Mouse (Mus musculus): ENCODE results near the gene Gch1.
"Not testable (repeated sequence)": the region's sequence is repeated elsewhere in the genome, so short reads cannot be mapped to it uniquely, and the experiment has no call there.

Gch1 gene

DNA sequence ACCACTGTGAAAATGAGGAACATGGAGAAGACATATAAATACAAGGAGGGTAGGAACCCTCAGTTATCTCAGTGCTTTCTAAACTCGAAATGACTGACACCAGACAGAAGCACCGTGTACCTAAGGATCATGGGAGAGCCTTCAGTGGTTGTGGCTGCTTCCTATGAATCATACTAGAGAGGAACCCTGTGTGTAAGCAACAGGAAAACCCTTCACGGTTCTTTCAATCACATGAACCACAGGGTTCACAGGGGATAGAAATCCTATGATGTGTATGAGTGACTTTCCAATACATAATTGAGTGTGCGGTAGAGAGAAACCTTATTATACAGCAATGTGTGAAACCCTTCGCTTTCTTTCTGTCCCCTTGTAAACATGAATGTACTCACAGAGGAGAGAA, 24.1 kb downstream of the Gch1 start:
- no peak for DNase-seq (ENCODE audit: low spot score)

DNA sequence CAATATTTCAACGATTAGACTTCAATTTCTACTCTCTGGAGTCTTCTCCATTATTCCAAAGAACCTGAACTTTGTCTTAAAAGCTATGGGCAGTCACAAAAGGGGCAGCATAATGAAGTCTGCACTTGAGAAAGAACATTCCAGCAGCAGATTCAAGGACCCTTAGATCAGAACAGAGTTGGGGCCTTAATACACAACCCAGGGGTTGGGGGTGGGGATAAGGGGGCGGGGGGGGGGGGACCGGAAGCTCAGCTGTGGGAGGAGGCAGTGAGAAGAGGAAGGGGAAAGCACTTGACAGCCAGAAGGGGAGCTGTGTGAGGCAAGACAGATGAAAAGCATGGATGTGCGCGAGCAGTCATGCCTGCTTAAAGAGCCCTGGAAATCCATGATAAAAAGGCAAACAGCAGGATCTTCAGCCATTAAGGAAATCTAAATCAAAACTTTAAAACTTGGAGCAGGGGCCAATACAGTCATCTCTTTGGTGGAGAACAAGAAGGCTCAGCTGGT, 27.2 kb downstream of the Gch1 start:
- no peak for DNase-seq (ENCODE audit: low spot score)

GRCm38 (mm10) chr14:47160051-47160640, 29.1 kb downstream of the Gch1 start:
- no peak for DNase-seq (ENCODE audit: low spot score)

- DNase-seq (ENCODE audit: low spot score) = no peak
These were observed 34.9 kb downstream of the Gch1 start for GRCm38 (mm10) chr14:47154303-47154702.

GRCm38 (mm10) chr14:47151306-47151705, 37.9 kb downstream of the Gch1 start:
- DNase-seq (ENCODE audit: low spot score) = no peak

- DNase-seq (ENCODE audit: low spot score) = no peak
These were observed 44.9 kb downstream of the Gch1 start for GRCm38 (mm10) chr14:47144326-47144725.

DNA sequence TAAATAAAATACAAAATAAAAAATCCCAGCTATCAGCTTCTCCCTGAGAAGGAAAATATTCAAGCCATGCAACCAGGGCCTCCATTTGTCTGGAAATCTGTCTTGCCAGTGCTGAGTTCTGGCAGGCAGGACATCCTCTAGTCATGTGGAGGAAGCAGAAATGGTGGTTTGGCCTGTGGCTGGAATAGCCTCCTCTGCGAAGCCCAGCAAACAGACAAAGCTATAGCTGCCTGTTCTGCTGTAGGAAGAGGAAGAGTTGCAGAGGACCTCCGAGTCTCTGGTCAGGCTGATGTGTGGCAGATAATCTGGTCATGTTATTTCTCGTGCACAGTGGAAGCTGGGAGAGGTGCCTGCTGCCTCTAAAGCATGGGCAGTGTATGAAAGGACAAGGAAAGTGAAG, 50.4 kb downstream of the Gch1 start:
- DNase-seq (ENCODE audit: low spot score) = no peak

DNA sequence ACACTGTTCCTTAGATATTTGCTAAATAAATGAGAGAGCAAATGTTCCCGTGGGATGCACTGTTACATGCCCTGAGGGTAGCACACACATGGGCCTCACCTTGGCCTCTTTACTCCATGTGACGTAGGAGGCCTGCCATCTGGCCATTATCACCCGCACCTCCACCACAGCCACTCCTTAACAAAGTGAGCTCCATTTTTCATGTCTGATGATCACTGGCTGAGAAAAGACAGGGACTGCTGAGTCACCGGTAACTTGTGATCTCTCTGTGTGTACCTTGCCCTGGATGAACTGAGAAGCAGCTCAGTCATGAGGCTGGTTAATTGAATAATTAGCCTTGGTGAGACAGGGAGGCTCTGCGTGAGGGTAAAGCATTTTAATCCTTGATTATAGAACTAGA, 52.6 kb downstream of the Gch1 start:
- no peak for DNase-seq (ENCODE audit: low spot score)

DNA sequence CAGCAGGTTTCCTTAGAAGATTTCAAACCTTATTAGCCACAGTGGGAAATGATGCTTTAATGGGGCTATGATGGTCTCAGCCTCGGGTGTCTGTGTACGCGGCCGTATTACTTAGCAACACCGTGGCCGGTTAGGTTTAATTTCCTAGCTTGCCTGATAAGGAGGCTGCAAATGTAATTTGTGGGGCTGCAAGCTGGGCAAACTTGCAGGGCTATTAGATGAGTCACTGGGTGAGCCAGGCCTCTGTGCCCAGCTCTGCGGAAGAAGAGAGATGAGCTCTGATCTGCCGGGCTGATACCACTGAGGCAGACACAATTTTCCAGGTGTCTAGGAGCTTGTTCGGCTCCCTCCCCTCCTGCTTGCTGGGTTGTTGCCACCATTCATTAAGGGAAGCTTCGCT, 55.3 kb downstream of the Gch1 start:
- DNase-seq (ENCODE audit: low spot score) = no peak

DNA sequence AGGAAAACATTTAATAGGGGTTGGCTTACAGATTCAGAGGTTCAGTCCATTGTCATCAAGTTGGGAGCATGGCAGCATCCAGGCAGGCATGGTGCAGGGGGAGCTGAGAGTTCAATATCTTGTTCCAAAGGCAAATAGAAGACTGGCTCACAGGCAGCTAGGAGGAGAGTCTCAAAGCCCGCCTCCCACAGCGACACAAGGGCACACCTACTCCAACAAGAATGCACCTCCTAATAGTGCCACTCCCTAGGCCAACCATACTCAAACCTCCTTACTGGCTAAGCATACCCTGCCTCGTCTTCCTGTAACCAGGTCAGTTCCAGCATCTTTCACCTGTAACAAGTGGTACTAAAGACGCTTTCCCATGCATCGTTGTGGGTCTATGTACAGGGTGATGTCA, 61.2 kb downstream of the Gch1 start:
- no peak for DNase-seq (ENCODE audit: low spot score)

- DNase-seq (ENCODE audit: low spot score) = no peak
These were observed 71.7 kb downstream of the Gch1 start for GRCm38 (mm10) chr14:47117522-47117921.

DNA sequence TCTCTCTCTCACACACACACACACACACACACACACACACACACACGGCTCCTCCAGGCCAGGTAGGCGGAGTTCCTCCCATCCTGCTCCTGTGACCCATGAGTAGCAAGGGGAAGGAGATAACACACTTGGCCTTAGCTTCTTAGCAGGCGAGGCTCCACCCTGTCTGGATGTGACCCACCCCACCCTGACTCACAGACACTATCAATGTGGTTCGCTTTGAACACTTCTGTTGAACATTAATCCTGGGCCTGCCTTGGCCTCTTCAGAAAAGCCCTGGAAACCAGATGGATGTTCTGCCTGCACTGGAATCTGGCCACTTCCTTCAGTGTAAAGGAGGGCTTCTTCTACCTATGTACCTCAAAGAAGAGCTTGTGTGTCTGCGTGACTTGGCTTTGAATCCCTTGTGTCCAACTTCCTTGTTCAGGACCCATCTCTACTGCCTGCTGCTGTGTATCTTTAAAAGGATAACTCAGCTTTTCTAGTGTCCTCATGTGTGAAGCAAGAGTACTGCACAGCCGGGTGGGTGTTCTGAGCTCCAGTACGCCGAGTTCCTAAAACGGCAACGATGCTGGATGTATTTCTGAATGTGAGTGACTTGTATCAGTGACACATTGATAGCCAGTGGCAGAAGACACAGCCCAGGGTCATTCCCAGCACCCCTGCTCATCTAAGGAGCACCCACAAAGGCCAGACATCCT, 73.0 kb downstream of the Gch1 start:
- DNase-seq (ENCODE audit: low spot score) = no peak

DNA sequence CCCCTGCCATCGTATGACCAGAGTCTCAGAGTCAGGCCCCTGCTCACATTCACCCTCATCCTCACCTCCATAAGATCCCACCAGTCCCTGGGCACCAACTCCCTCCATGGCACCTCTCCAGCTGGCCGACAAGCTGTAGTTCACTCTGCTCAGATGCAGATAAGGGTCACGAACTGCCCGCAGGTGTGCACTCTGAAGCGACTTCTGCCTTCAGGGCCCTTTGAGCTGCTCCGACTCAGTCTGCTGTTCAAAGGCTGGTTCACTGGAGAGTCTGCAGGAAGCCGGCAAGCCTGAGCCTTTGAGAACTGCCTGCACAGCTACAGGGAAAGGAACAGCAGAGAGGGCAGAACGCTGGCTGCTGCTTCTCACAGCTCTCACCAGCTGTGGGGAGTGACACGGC, 74.1 kb downstream of the Gch1 start:
- no peak for DNase-seq (ENCODE audit: low spot score)

- DNase-seq (ENCODE audit: low spot score) = no peak
These were observed 77.9 kb downstream of the Gch1 start for GRCm38 (mm10) chr14:47111341-47111740.

DNA sequence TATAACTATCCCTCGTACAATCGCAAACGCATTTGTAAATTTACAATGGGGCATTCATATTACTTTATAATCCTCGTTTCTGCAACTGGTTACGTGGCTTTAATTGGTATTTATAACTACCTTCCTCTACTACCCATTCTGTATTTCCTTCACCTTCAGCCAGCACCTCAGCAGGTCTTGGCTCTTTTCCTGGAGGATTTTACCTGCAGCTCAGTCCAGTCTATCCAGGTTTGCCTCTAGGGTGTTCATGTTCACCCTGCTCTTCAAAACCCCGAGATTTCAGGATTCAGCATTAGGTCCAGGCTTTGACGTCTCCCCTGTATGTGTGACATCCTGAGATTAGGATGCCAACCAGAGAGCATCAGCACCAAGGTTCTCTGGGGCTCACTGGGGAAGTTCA, 78.8 kb downstream of the Gch1 start:
- DNase-seq (ENCODE audit: low spot score) = not testable (repeated sequence)

DNA sequence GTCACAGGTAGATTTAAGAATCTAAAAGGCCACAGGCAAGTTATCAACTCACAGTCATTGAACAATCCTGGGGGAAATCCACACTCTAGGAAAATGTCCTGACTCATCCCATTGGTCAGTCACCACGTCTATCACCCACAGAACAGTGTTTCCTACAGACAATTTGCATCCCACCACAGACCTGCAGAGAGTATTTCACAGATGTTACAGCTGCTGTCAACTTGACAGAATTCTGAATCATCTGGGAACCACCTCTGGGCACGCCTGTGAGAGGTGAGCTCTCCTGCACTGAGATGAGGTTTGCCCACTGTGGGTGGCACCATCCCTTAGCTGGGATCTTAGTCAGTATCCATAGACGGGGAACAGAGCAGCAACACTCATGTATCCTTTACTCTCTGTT, 81.8 kb downstream of the Gch1 start:
- no peak for DNase-seq (ENCODE audit: low spot score)

DNA sequence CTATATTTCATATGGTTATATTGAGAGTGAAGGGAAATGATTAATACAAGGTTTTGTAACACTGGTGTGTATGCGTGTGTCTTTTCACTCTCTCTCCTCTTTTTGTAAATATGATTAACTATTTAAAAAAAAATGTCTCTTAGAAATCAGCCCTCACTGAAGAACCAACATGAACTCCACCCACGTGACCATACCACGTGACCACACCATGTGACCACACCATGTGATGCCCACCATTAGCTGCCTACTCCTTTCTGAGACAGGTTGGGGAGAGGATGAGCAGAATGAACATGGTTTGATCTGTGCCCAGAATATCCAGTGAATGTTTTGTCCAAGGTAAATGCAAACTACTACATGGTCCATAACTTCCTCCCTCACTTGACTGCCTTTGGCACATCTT, 83.5 kb downstream of the Gch1 start:
- no peak for DNase-seq (ENCODE audit: low spot score)

DNA sequence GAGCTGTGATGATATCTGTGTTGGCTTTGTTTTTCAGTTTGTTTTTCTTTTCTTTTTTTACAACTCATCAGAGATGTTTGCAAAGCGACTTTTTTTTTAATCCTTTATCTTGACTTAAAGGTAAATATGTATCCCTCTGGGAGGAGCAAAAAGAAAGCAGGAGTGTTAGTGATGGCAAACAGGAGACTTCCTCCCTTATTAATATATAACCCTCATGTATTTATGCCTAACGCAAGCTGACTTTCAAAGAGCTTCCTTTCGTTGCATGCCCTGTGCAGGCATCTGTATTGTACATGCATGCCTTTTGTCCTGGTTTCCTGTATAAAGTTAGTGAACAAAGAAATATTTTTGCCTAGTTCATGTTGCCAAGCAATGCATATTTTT, 84.0 kb downstream of the Gch1 start:
- no peak for DNase-seq (ENCODE audit: low spot score)

DNA sequence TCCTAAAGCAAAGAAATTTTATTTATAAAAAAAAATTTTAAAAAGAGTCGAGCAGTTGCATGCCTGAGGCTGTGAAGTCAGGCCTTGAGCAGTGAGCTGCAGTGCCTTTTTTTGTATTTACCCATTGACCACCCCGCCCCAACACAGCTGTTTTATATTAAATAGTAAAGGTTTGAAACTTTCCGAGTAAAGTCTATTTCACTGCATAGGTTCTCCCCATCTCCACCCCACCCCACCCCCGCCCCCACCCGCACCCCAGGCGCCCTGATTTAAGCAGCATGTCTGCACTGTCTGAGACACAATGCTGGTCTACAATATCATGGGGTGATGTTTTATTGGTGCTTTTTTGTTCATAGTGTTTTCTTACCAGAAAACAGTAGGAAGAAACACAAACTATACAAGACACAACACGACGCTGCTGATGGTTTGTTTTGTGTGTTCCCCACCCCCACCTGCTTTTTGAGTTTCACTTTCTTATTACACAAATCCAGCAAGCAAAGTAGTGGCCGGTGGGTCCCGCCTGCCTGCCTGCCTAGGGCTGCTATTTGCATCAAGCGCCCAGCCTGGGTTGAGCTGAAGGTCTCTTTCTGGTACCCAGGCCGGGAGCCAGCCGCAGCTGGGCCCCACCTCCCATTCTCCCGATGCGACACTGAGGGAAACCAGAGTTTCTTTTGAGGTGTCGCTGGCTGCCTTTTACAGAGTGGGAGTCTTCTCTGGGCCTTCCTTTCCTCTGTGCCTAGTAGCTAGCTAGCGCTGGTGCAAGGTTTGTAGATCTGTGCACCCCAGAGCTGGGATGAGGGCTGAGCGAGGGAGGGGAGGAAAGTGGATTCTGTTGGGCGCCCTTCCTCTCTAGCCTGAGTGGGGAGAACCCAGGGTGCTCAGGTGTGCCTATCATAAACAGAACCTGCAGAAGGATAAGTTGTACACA, 84.7 kb downstream of the Gch1 start:
- no peak for DNase-seq (ENCODE audit: low spot score)

All from embryo, embryonic 10 days (tissue).